Mouse (Mus musculus) neural tube, postnatal 0 days (tissue): ENCODE measurements around the gene Cad. TPM values are rescaled to one million over a fixed set of nuclear protein-coding genes. Genes with fewer than 3 reads are reported as not detected.

Experiments used
- polyA plus RNA-seq: library from polyadenylated mRNA; unstranded; fragments of >200 nt; fragmentation: Nextera tagmentation; extraction: Ambion mirVana; gene quantifications from 2 replicates; pipeline ENCODE4 v1.2.1, GENCODE M21; 2015

Cad gene
- polyA plus RNA-seq = 6.8 and 8.6 TPM in 2 replicates

GRCm38 (mm10) chr5:31054261-31055215, at the start of gene Cad:
Cad (plus strand) TSS chr5:31054780.

GRCm38 (mm10) chr5:31047848-31048762, 6.5 kb upstream of the Cad start, which contains the start of gene Atraid:
Atraid (plus strand) TSS chr5:31048312.

GRCm38 (mm10) chr5:31048763-31049641, 5.6 kb upstream of the Cad start, which contains the start of gene Slc5a6:
Slc5a6 (minus strand) TSS chr5:31048924.

GRCm38 (mm10) chr5:31105814-31106335, 51.3 kb downstream of the Cad start, which contains the start of gene Dnajc5g:
Dnajc5g (plus strand) TSS chr5:31106285.

GRCm38 (mm10) chr5:31108000-31108490, 53.5 kb downstream of the Cad start, which contains the start of gene Slc30a3:
Slc30a3 (minus strand) TSS chr5:31108237.

GRCm38 (mm10) chr5:31116354-31116753, 61.8 kb downstream of the Cad start, which contains the start of gene Trim54:
Trim54 (plus strand) TSS chr5:31116712.

Other genes starting within 250 kb of the Cad start
- 152 and 166 TPM in 2 replicates for gene Mapre3, start 240.1 kb upstream of the Cad start, polyA plus RNA-seq
- gene Tmem214, start 186.8 kb upstream of the Cad start, polyA plus RNA-seq = 60.2 and 65.9 TPM in 2 replicates
- 14.1 and 18.0 TPM in 2 replicates for gene Agbl5, start 166.1 kb upstream of the Cad start, polyA plus RNA-seq
- gene Ost4, start 147.0 kb upstream of the Cad start, polyA plus RNA-seq = 250 and 253 TPM in 2 replicates
- gene Emilin1, start 141.4 kb upstream of the Cad start, polyA plus RNA-seq = 14.0 and 15.6 TPM in 2 replicates
- 18.3 and 18.8 TPM in 2 replicates for gene Khk, start 133.3 kb upstream of the Cad start, polyA plus RNA-seq
- gene Cgref1, start 109.2 kb upstream of the Cad start, polyA plus RNA-seq = 92.9 and 96.7 TPM in 2 replicates
- gene Preb, start 94.4 kb upstream of the Cad start, polyA plus RNA-seq = 104 and 109 TPM in 2 replicates
- 0.05 and 0.10 TPM in 2 replicates for gene Tcf23, start 86.1 kb upstream of the Cad start, polyA plus RNA-seq
- gene Atraid, start 6.5 kb upstream of the Cad start, polyA plus RNA-seq = 231 and 250 TPM in 2 replicates
- gene Slc5a6, start 5.9 kb upstream of the Cad start, polyA plus RNA-seq = 18.0 and 20.8 TPM in 2 replicates
- not detected in 2 replicates for gene Dnajc5g, start 51.5 kb downstream of the Cad start, polyA plus RNA-seq
- 55.6 and 64.5 TPM in 2 replicates for gene Slc30a3, start 53.5 kb downstream of the Cad start, polyA plus RNA-seq
- gene Trim54, start 61.9 kb downstream of the Cad start, polyA plus RNA-seq = 0.15 and 0.41 TPM in 2 replicates
- gene Ucn, start 84.0 kb downstream of the Cad start, polyA plus RNA-seq = 3.7 and 4.7 TPM in 2 replicates
- 53.5 and 60.8 TPM in 2 replicates for gene Mpv17, start 99.5 kb downstream of the Cad start, polyA plus RNA-seq
- 1.1 and 2.2 TPM in 2 replicates for gene Gm29609, start 125.1 kb downstream of the Cad start, polyA plus RNA-seq
- gene Gtf3c2, start 125.4 kb downstream of the Cad start, polyA plus RNA-seq = 34.0 and 42.3 TPM in 2 replicates
- gene Snx17, start 138.4 kb downstream of the Cad start, polyA plus RNA-seq = 101 and 105 TPM in 2 replicates
- 74.3 and 83.1 TPM in 2 replicates for gene Eif2b4, start 138.7 kb downstream of the Cad start, polyA plus RNA-seq
- 15.1 and 15.4 TPM in 2 replicates for gene Zfp513, start 147.5 kb downstream of the Cad start, polyA plus RNA-seq
- 138 and 151 TPM in 2 replicates for gene Ppm1g, start 165.9 kb downstream of the Cad start, polyA plus RNA-seq
- gene Nrbp1, start 186.1 kb downstream of the Cad start, polyA plus RNA-seq = 131 and 147 TPM in 2 replicates
- 0.93 and 1.6 TPM in 2 replicates for gene Gm9970, start 186.5 kb downstream of the Cad start, polyA plus RNA-seq
- gene Krtcap3, start 196.9 kb downstream of the Cad start, polyA plus RNA-seq = 4.7 and 5.5 TPM in 2 replicates
- 21.7 and 24.5 TPM in 2 replicates for gene Ift172, start 236.3 kb downstream of the Cad start, polyA plus RNA-seq
- gene Fndc4, start 241.3 kb downstream of the Cad start, polyA plus RNA-seq = 165 and 168 TPM in 2 replicates
- gene Gckr, start 242.7 kb downstream of the Cad start, polyA plus RNA-seq = 0.32 and 0.43 TPM in 2 replicates